Mouse (Mus musculus): ENCODE data around the gene Gpalpp1. TPM values are rescaled to one million over a fixed set of nuclear protein-coding genes. Genes with fewer than 3 reads are reported as not detected.

Gene Gpalpp1
- 10 to 100 TPM; 12.4 to 15.8 TPM for polyA plus RNA-seq (2017; shearing (Covaris generic))

GRCm38 (mm10) chr14:76110396-76111221, at the start of gene Gpalpp1, which contains the start of gene Nufip1:
Gpalpp1 (minus strand) TSS chr14:76110760.
Nufip1 (plus strand) TSS chr14:76110891.

Other genes starting within 250 kb of the Gpalpp1 start
- 1 to 10 TPM in 1 of 2 experiments, under 1 TPM in 1; 0.43 to 2.3 TPM for gene Kctd4, start 155.8 kb downstream of the Gpalpp1 start, polyA plus RNA-seq (2017; shearing (Covaris generic))
- gene Gtf2f2, start 99.9 kb downstream of the Gpalpp1 start, polyA plus RNA-seq (2017; shearing (Covaris generic)) = 10 to 100 TPM; 33.2 to 36.7 TPM
- gene Nufip1, start 131 bp upstream of the Gpalpp1 start, polyA plus RNA-seq (2017; shearing (Covaris generic)) = 10 to 100 TPM; 16.6 to 25.4 TPM